Mouse (Mus musculus) thymus, postnatal 36 days (tissue): ENCODE data around the gene Kif5a.
"Not testable (repeated sequence)": the region's sequence is repeated elsewhere in the genome, so short reads cannot be mapped to it uniquely, and the experiment has no call there.

Source experiments
- DNase-seq, 2 experiments: peaks; one replicate each; pipeline ENCODE4 v3.0.0; 2022; ENCODE audit warnings: mixed read lengths in 2 of 2

The Kif5a gene

GRCm38 (mm10) chr10:127262548-127263398 lies at the start of gene Kif5a:
Gene Kif5a, minus strand, starts transcription at chr10:127263348.
- DNase-seq: peak; percentile 53 to 63

- no peak for DNase-seq
Observed at GRCm38 (mm10) chr10:127312858-127313257, 49.7 kb upstream of the Kif5a start.

GRCm38 (mm10) chr10:127312356-127312676 lies 49.2 kb upstream of the Kif5a start:
- DNase-seq: peak; percentile 80 to 83

- DNase-seq: peak; percentile 89 to 91
Observed at GRCm38 (mm10) chr10:127311476-127312355, 48.6 kb upstream of the Kif5a start, which contains the start of gene Mars. Gene Mars, minus strand, starts transcription at chr10:127311786.

GRCm38 (mm10) chr10:127310523-127311475 lies 47.7 kb upstream of the Kif5a start:
- no peak for DNase-seq

GRCm38 (mm10) chr10:127309167-127309566 lies 46.0 kb upstream of the Kif5a start:
- DNase-seq: not testable (repeated sequence)

- DNase-seq: no peak
Observed at GRCm38 (mm10) chr10:127303136-127303535, 40.0 kb upstream of the Kif5a start.

- no peak for DNase-seq
Observed at GRCm38 (mm10) chr10:127300361-127300760, 37.2 kb upstream of the Kif5a start.

GRCm38 (mm10) chr10:127297015-127297871 lies 34.1 kb upstream of the Kif5a start:
- DNase-seq: no peak

- no peak for DNase-seq
Observed at GRCm38 (mm10) chr10:127295986-127296794, 33.0 kb upstream of the Kif5a start.

- no peak for DNase-seq
Observed at GRCm38 (mm10) chr10:127294895-127295510, 31.9 kb upstream of the Kif5a start.

- DNase-seq: no peak
Observed at GRCm38 (mm10) chr10:127293590-127294113, 30.5 kb upstream of the Kif5a start.

- DNase-seq: no peak
Observed at GRCm38 (mm10) chr10:127292987-127293538, 29.9 kb upstream of the Kif5a start.

GRCm38 (mm10) chr10:127291881-127292638 lies 28.9 kb upstream of the Kif5a start:
- no peak for DNase-seq

GRCm38 (mm10) chr10:127290930-127291880 lies 28.1 kb upstream of the Kif5a start:
- DNase-seq: peak; percentile 56 to 70

- peak; percentile 99 to 100 for DNase-seq
Observed at GRCm38 (mm10) chr10:127290307-127290929, 27.3 kb upstream of the Kif5a start.
